Mouse (Mus musculus) MEL (cell line): ENCODE measurements around the gene H60c. TPM values are rescaled to one million over a fixed set of nuclear protein-coding genes. Genes with fewer than 3 reads are reported as not detected.

Experiments used
- DNase-seq: peaks from one replicate; pipeline ENCODE4 v3.0.0; 2011; ENCODE audit warnings: low read depth, low spot score
- H3K27ac ChIP-seq: 2 replicates; pipeline ENCODE4 v1.5.1; 2012; ENCODE audit warnings: low read depth, mild to moderate bottlenecking, control low read depth, low read length, moderate library complexity; ENCODE audit not compliant: control insufficient read depth
- H3K27me3 ChIP-seq, 2 experiments: fragments of 150-350 bp in 1 of 2; sonication (generic) in 1 of 2; 2 replicates each; pipeline ENCODE4 v1.6.1; 2012; ENCODE audit warnings: low read length in 2 of 2, mild to moderate bottlenecking in 2 of 2, improper control_type of control experiment in 1 of 2, moderate library complexity in 1 of 2; ENCODE audit not compliant: insufficient read depth in 2 of 2, control insufficient read depth in 1 of 2
- H3K36me3 ChIP-seq, 2 experiments: 2 replicates each; pipeline ENCODE4 v1.6.1; 2012 to 2014; ENCODE audit warnings: low read length in 2 of 2, improper control_type of control experiment in 1 of 2, inconsistent platforms in 1 of 2, mild to moderate bottlenecking in 1 of 2; ENCODE audit not compliant: insufficient read depth in 2 of 2, control insufficient read depth in 1 of 2
- H3K4me1 ChIP-seq, 2 experiments: fragments of 150-350 bp in 1 of 2; sonication (generic) in 1 of 2; 2 replicates each; pipeline ENCODE4 v1.6.1; 2012; ENCODE audit warnings: low read length in 2 of 2, improper control_type of control experiment in 1 of 2, mild to moderate bottlenecking in 1 of 2; ENCODE audit not compliant: insufficient read depth in 2 of 2, control insufficient read depth in 1 of 2
- H3K4me3 ChIP-seq, 2 experiments: fragments of 150-350 bp in 1 of 2; sonication (generic) in 1 of 2; 2 replicates each; pipeline ENCODE4 v1.5.1; 2012; ENCODE audit warnings: low read depth in 2 of 2, low read length in 2 of 2, mild to moderate bottlenecking in 2 of 2, moderate library complexity in 2 of 2, control low read depth in 1 of 2, improper control_type of control experiment in 1 of 2; ENCODE audit not compliant: control insufficient read depth in 1 of 2, insufficient read depth in 1 of 2
- H3K79me2 ChIP-seq: 2 replicates; pipeline ENCODE4 v1.6.1; 2012; ENCODE audit warnings: mild to moderate bottlenecking, low read length, moderate library complexity; ENCODE audit not compliant: control insufficient read depth, poor library complexity, insufficient read depth
- H3K9ac ChIP-seq: 2 replicates; pipeline ENCODE4 v1.6.1; 2012; ENCODE audit warnings: low read depth, mild to moderate bottlenecking, control low read depth, low read length, moderate library complexity; ENCODE audit not compliant: control insufficient read depth, poor library complexity, severe bottlenecking
- H3K9me3 ChIP-seq: fragments of 150-350 bp; sonication (generic); replicated peaks from 2 replicates; pipeline ENCODE4 v1.6.1; 2012; ENCODE audit warnings: mild to moderate bottlenecking, low read length, improper control_type of control experiment, moderate library complexity; ENCODE audit not compliant: insufficient read depth
- BHLHE40 ChIP-seq: IDR thresholded peaks from 2 replicates; pipeline ENCODE4 v1.6.1; 2012; ENCODE audit warnings: low read depth, mild to moderate bottlenecking, inconsistent platforms, low read length, improper control_type of control experiment, borderline replicate concordance
- CTCF ChIP-seq, 3 experiments: IDR thresholded peaks in 2 of 3; conservative IDR thresholded peaks in 1 of 3; 2 replicates each; pipeline ENCODE4 v1.5.1; 2011 to 2012; ENCODE audit warnings: low read length in 3 of 3, low read depth in 2 of 3, mild to moderate bottlenecking in 2 of 3, improper control_type of control experiment in 1 of 3, inconsistent platforms in 1 of 3, mixed read lengths in 1 of 3, moderate library complexity in 1 of 3; ENCODE audit not compliant: control insufficient read depth in 1 of 3, insufficient read depth in 1 of 3, poor library complexity in 1 of 3, severe bottlenecking in 1 of 3
- EP300 ChIP-seq, 2 experiments: IDR thresholded peaks; 2 replicates each; pipeline ENCODE4 v1.6.1; 2011; ENCODE audit warnings: improper control_type of control experiment in 2 of 2, low read length in 2 of 2, low read depth in 1 of 2, mild to moderate bottlenecking in 1 of 2
- JUND ChIP-seq: IDR thresholded peaks from 2 replicates; pipeline ENCODE4 v1.6.1; 2011; ENCODE audit warnings: low read depth, mild to moderate bottlenecking, improper control_type of control experiment, low read length
- KAT2A ChIP-seq: conservative IDR thresholded peaks from 2 replicates; pipeline ENCODE4 v1.6.1; 2012; ENCODE audit warnings: low read depth, low read length, improper control_type of control experiment, inconsistent platforms
- MAX ChIP-seq: IDR thresholded peaks from 2 replicates; pipeline ENCODE4 v1.6.1; 2011; ENCODE audit warnings: low read length, improper control_type of control experiment
- MAZ ChIP-seq: IDR thresholded peaks from 2 replicates; pipeline ENCODE4 v1.6.1; 2012; ENCODE audit warnings: low read depth, mild to moderate bottlenecking, inconsistent platforms, low read length, improper control_type of control experiment
- MYC ChIP-seq: IDR thresholded peaks from 2 replicates; pipeline ENCODE4 v1.6.1; 2011; ENCODE audit warnings: low read depth, mild to moderate bottlenecking, low read length, improper control_type of control experiment, moderate library complexity
- NELFE ChIP-seq: IDR thresholded peaks from 2 replicates; pipeline ENCODE4 v1.6.1; 2011; ENCODE audit warnings: low read depth, low read length, improper control_type of control experiment
- POLR2A ChIP-seq, 2 experiments: IDR thresholded peaks; 2 replicates each; pipeline ENCODE4 v1.6.1; 2011 to 2012; ENCODE audit warnings: low read length in 2 of 2, mild to moderate bottlenecking in 2 of 2, control low read depth in 1 of 2, improper control_type of control experiment in 1 of 2, low read depth in 1 of 2, moderate library complexity in 1 of 2; ENCODE audit not compliant: control insufficient read depth in 1 of 2, insufficient read depth in 1 of 2, poor library complexity in 1 of 2
- POLR2AphosphoS5 ChIP-seq: IDR thresholded peaks from 2 replicates; pipeline ENCODE4 v1.6.1; 2012; ENCODE audit warnings: low read depth, borderline replicate concordance, mild to moderate bottlenecking, inconsistent platforms, low read length, moderate library complexity, mixed read lengths
- RAD21 ChIP-seq: IDR thresholded peaks from 2 replicates; pipeline ENCODE4 v1.6.1; 2011; ENCODE audit warnings: mild to moderate bottlenecking, low read depth, low read length, improper control_type of control experiment
- RCOR1 ChIP-seq: IDR thresholded peaks from 2 replicates; pipeline ENCODE4 v1.6.1; 2012; ENCODE audit warnings: low read depth, mild to moderate bottlenecking, inconsistent platforms, low read length, improper control_type of control experiment
- TAL1 ChIP-seq: IDR thresholded peaks from 2 replicates; pipeline ENCODE4 v1.6.1; 2012; ENCODE audit warnings: mild to moderate bottlenecking, inconsistent platforms, low read length, moderate library complexity, mixed read lengths
- TCF12 ChIP-seq: IDR thresholded peaks from 2 replicates; pipeline ENCODE4 v1.6.1; 2014; ENCODE audit warnings: low read depth, mild to moderate bottlenecking, inconsistent platforms, low read length, improper control_type of control experiment, moderate library complexity
- UBTF ChIP-seq: IDR thresholded peaks from 2 replicates; pipeline ENCODE4 v1.6.1; 2012; ENCODE audit warnings: low read depth, mild to moderate bottlenecking, inconsistent platforms, low read length, improper control_type of control experiment, moderate library complexity, borderline replicate concordance; ENCODE audit not compliant: insufficient read depth
- USF1 ChIP-seq: IDR thresholded peaks from 2 replicates; pipeline ENCODE4 v1.6.1; 2014; ENCODE audit warnings: low read depth, mild to moderate bottlenecking, inconsistent platforms, low read length, improper control_type of control experiment, moderate library complexity
- USF2 ChIP-seq, 2 experiments: IDR thresholded peaks; 2 replicates each; pipeline ENCODE4 v1.6.1; 2011 to 2012; ENCODE audit warnings: improper control_type of control experiment in 2 of 2, low read length in 2 of 2, borderline replicate concordance in 1 of 2, inconsistent platforms in 1 of 2, low read depth in 1 of 2, mild to moderate bottlenecking in 1 of 2; ENCODE audit not compliant: insufficient read depth in 1 of 2
- ZC3H11A ChIP-seq: IDR thresholded peaks from 2 replicates; pipeline ENCODE4 v1.6.1; 2012; ENCODE audit warnings: low read depth, mild to moderate bottlenecking, inconsistent platforms, low read length, improper control_type of control experiment
- ZKSCAN1 ChIP-seq: IDR thresholded peaks from 2 replicates; pipeline ENCODE4 v1.6.1; 2012; ENCODE audit warnings: low read depth, mild to moderate bottlenecking, inconsistent platforms, low read length, improper control_type of control experiment, moderate library complexity
- ZMIZ1 ChIP-seq: IDR thresholded peaks from 2 replicates; pipeline ENCODE4 v1.6.1; 2012; ENCODE audit warnings: low read depth, mild to moderate bottlenecking, inconsistent platforms, low read length, improper control_type of control experiment, moderate library complexity
- polyA plus RNA-seq, 2 experiments: library from polyadenylated mRNA; stranded (reverse) in 1 of 2; unstranded in 1 of 2; fragments of >175 nt in 1 of 2; fragments of >200 nt in 1 of 2; gene quantifications; 2 replicates each; pipeline versions ENCODE4 v1.2.1 to v1.2.4; 2012; ENCODE audit warnings: low replicate concordance in 2 of 2, low read depth in 1 of 2; ENCODE audit not compliant: insufficient read length in 2 of 2, insufficient read depth in 1 of 2, missing spikeins in 1 of 2
- total RNA-seq: library from RNA; depleted of rRNA; stranded (reverse); fragments of 300-350 nt; gene quantifications from 2 replicates; pipeline ENCODE4 v1.2.3, GENCODE M21; 2012

The H60c gene
- total and polyA plus RNA-seq, 3 experiments: not detected

DNA sequence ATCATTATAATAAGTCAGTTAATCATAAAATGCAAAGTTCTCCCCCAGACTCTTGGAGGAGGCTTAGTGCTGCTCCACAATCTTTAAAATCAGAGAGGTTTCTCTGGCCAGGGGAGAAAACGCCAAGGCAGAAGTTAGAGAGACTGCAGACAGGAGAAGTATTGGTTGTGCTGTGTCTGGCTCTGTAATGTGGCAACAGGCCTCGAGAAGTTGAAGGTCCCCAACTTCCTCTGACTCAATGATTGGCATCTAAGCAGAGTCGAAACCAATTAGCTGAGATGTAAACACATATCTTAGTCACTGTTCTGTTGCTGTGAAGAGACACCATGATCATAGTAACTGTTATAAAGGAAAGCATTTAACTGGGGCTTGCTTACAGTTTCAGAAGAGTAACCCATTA, 6.5 kb upstream of the H60c start:
- Histone ChIP-seq H3K4me1 (no peaks in the 10 kb centered on the region), H3K36me3 (no peaks in the 10 kb centered on the region), H3K9me3 (no peaks in the 10 kb centered on the region)
- TF ChIP-seq ZKSCAN1 (no peak), BHLHE40 (no peak)
- TF ChIP-seq, all 39 proteins: peak for 0
- Histone ChIP-seq H3K27ac (no peak overlapping the region), H3K9ac (no peak overlapping the region), H3K27me3 (no peaks in the 10 kb centered on the region), H3K79me2 (no peaks in the 10 kb centered on the region), H3K4me3 (no peak overlapping the region)
- peak; percentile 43 for DNase-seq

DNA sequence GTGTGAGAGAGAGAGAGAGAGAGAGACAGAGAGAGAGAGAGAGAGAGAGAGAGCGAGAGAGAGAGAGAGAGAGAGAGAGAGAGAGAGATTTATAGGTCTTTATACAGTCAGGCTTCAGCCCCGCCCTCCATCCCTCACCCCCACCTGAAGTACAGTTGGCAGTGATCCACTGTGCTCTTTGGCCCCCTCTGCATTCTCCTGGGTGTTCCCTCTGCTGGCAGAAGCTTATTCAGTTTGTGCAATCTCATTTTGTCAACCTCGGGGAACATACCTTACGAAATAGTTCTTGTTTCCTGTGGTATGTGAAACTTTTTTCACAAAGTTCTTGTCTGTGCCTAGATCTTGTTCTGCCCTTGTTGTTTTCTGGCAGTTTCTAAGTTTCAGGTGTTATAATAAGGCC, 3.5 kb upstream of the H60c start:
- Histone ChIP-seq H3K9me3 (no peaks in the 10 kb centered on the region), H3K4me3 (no peak overlapping the region), H3K27ac (no peak overlapping the region), H3K9ac (no peak overlapping the region), H3K36me3 (no peaks in the 10 kb centered on the region), H3K4me1 (no peaks in the 10 kb centered on the region), H3K79me2 (no peaks in the 10 kb centered on the region), H3K27me3 (no peaks in the 10 kb centered on the region)
- TF ChIP-seq MAX (no peak), ZKSCAN1 (no peak), EP300 (IDR thresholded peaks at IDR 0.05; ENCODE audit: low read depth in 1 of 2, low read length in 2 of 2) (no peak)
- DNase-seq: peak; percentile 52

GRCm38 (mm10) chr10:3266729-3267128, 842 bp downstream of the H60c start:
- no peaks in the 10 kb centered on the region for H3K79me2 ChIP-seq
- no peaks in the 10 kb centered on the region for H3K4me1 ChIP-seq
- no peak for DNase-seq
- no peaks in the 10 kb centered on the region for H3K36me3 ChIP-seq
- TF ChIP-seq MAZ: no peak
- no peak for TF ChIP-seq USF2 (IDR thresholded peaks at IDR 0.05; ENCODE audit: borderline replicate concordance in 1 of 2, insufficient read depth in 1 of 2, low read depth in 1 of 2, low read length in 2 of 2)
- TF ChIP-seq CTCF (IDR thresholded peaks at IDR 0.05 in 2 of 3, conservative IDR thresholded peaks at IDR 0.05 in 1 of 3; ENCODE audit: control insufficient read depth in 1 of 3, insufficient read depth in 1 of 3, low read depth in 2 of 3, low read length in 3 of 3, poor library complexity in 1 of 3, severe bottlenecking in 1 of 3): no peak
- TF ChIP-seq RCOR1: no peak
- TF ChIP-seq JUND: no peak
- no peak for TF ChIP-seq NELFE
- no peaks in the 10 kb centered on the region for H3K9me3 ChIP-seq
- H3K9ac ChIP-seq: no peak overlapping the region
- H3K27ac ChIP-seq: no peak overlapping the region
- H3K27me3 ChIP-seq: no peaks in the 10 kb centered on the region
- H3K4me3 ChIP-seq: no peak overlapping the region

DNA sequence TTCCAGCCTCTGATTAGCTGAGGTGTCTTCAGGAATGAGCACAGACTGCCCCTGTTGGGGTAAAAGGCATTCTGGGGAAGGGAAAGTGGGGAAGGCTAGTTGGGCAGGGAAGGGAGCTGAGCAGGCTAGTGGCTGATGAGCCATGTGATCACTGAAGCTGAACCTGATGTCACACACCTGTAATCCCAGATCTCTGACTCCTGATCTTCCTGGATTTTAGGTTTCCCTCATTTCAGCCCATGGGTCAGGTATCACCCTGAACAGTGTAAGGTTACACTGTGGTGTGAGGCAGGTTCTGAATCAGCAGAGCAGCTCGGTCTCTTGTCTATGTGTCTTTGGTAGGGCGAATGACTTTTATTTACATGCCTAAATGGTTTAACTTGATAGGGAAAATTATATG, 4.8 kb downstream of the H60c start:
- H3K9ac ChIP-seq: no peak overlapping the region
- TF ChIP-seq UBTF: no peak
- no peak for TF ChIP-seq TAL1
- TF ChIP-seq POLR2A (IDR thresholded peaks at IDR 0.05; ENCODE audit: control insufficient read depth in 1 of 2, insufficient read depth in 1 of 2, low read depth in 1 of 2, low read length in 2 of 2, poor library complexity in 1 of 2): no peak
- no peak for TF ChIP-seq ZC3H11A
- no peak for TF ChIP-seq RAD21
- no peak for TF ChIP-seq KAT2A
- no peak for TF ChIP-seq RCOR1
- no peak for TF ChIP-seq MAZ
- no peak for TF ChIP-seq JUND
- TF ChIP-seq NELFE: no peak
- TF ChIP-seq USF1: no peak
- TF ChIP-seq ZMIZ1: no peak
- no peak for TF ChIP-seq MYC
- no peak for TF ChIP-seq POLR2AphosphoS5
- TF ChIP-seq ZKSCAN1: no peak
- TF ChIP-seq TCF12: no peak
- TF ChIP-seq, all 39 proteins: peak for 0
- no peaks in the 10 kb centered on the region for H3K9me3 ChIP-seq
- no peaks in the 10 kb centered on the region for H3K4me1 ChIP-seq
- H3K79me2 ChIP-seq: no peaks in the 10 kb centered on the region
- H3K4me3 ChIP-seq: no peak overlapping the region
- H3K27ac ChIP-seq: no peak overlapping the region
- no peak for DNase-seq
- no peaks in the 10 kb centered on the region for H3K27me3 ChIP-seq
- no peaks in the 10 kb centered on the region for H3K36me3 ChIP-seq
